In the genomic region with DNA sequence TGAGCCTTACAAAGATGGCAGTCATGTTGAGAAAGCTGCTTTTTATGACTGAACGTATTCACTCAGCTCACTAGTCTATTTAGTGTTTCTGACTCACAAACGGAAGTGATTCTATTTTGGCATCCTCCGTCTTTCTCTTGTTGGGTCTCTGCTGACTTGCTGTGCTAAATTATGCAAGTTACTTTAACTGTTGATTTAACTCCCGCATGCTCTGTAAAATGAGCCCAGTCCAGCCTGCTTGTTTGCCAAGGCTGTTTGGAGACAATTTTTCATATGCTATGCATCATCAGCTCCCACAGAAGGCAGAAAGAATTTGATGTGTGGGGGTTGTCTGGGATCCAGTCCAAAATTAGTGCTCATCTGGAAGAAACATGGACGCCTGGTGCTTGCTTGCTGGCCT, we compare ENCODE assay signal across 8 mouse cellular contexts. TPM values are rescaled to one million over a fixed set of nuclear protein-coding genes. Genes with fewer than 3 reads are reported as not detected.
DNase-seq lines count a peak whose midpoint lies in the region; ATAC-seq and TF ChIP-seq lines count a peak whose summit lies in the region.

No protein-coding gene starts in this region.

- no peaks in the 10 kb centered on the region for H3K9me3 ChIP-seq in midbrain, embryonic 14.5 days (ENCODE audit: control insufficient read depth, low read length)
- no peaks in the 10 kb centered on the region for H3K9me3 ChIP-seq in midbrain, embryonic 15.5 days
- no peaks in the 10 kb centered on the region for H3K9me3 ChIP-seq in heart, embryonic 15.5 days (replicated peaks)
- H3K9me3 ChIP-seq in neural tube, embryonic 15.5 days (replicated peaks), result no peaks in the 10 kb centered on the region

- no peaks in the 10 kb centered on the region for H3K36me3 ChIP-seq in midbrain, embryonic 14.5 days (ENCODE audit: control insufficient read depth, insufficient read depth, low read length)
- H3K36me3 ChIP-seq in midbrain, embryonic 15.5 days (replicated peaks), result no peaks in the 10 kb centered on the region
- H3K36me3 ChIP-seq in heart, embryonic 15.5 days, result no peaks in the 10 kb centered on the region
- no peaks in the 10 kb centered on the region for H3K36me3 ChIP-seq in neural tube, embryonic 15.5 days

- no peak overlapping the region for H3K9ac ChIP-seq in midbrain, embryonic 14.5 days (replicated peaks; ENCODE audit: low read length)
- no peak overlapping the region for H3K9ac ChIP-seq in midbrain, embryonic 15.5 days
- no peak overlapping the region for H3K9ac ChIP-seq in heart, embryonic 15.5 days
- no peak overlapping the region for H3K9ac ChIP-seq in neural tube, embryonic 15.5 days (replicated peaks)

- peaks cover 14% of the 10 kb centered on the region for H3K4me1 ChIP-seq in midbrain, embryonic 14.5 days (ENCODE audit: control insufficient read depth, insufficient read depth, low read length)
- peaks cover 9% of the 10 kb centered on the region; the same call in 1 of the 2 replicates for H3K4me1 ChIP-seq in midbrain, embryonic 15.5 days
- H3K4me1 ChIP-seq in bone marrow macrophage, adult 2 months (ENCODE audit: control insufficient read depth, insufficient read depth, low read length), result peaks cover 33% of the 10 kb centered on the region
- H3K4me1 ChIP-seq in heart, embryonic 15.5 days (replicated peaks), result peaks cover 26% of the 10 kb centered on the region
- H3K4me1 ChIP-seq in neural tube, embryonic 15.5 days, result peaks cover 16% of the 10 kb centered on the region

- H3K27me3 ChIP-seq in midbrain, embryonic 14.5 days (ENCODE audit: control insufficient read depth, insufficient read depth, low read length), result no peaks in the 10 kb centered on the region
- 0 out of 2 replicates have a peak, but pooled peaks cover 4% of the 10 kb centered on the region for H3K27me3 ChIP-seq in midbrain, embryonic 15.5 days (replicated peaks)
- H3K27me3 ChIP-seq in heart, embryonic 15.5 days, result peaks cover 7% of the 10 kb centered on the region; the same call in 1 of the 2 replicates
- H3K27me3 ChIP-seq in neural tube, embryonic 15.5 days (replicated peaks), result no peaks in the 10 kb centered on the region

- no peak for TF ChIP-seq CTCF in bone marrow macrophage, adult 2 months (IDR thresholded peaks at IDR 0.05; ENCODE audit: low read depth, low read length)

- ATAC-seq in midbrain, embryonic 14.5 days (ENCODE audit: low FRiP score, low TSS enrichment), result no peak
- ATAC-seq in midbrain, embryonic 15.5 days (replicated peaks), result no peak
- no peak for ATAC-seq in heart, embryonic 15.5 days (replicated peaks; ENCODE audit: insufficient number of reproducible peaks, insufficient read depth, low FRiP score, low read depth)
- ATAC-seq in neural tube, embryonic 15.5 days (ENCODE audit: low FRiP score), result no peak

- no peak overlapping the region for H3K4me2 ChIP-seq in midbrain, embryonic 14.5 days (ENCODE audit: low read length)
- H3K4me2 ChIP-seq in midbrain, embryonic 15.5 days, result no peak overlapping the region
- no peak overlapping the region for H3K4me2 ChIP-seq in heart, embryonic 15.5 days
- no peak overlapping the region for H3K4me2 ChIP-seq in neural tube, embryonic 15.5 days

- 66% methylated on average over 5 of the region's 5 CpGs for WGBS in midbrain, embryonic 14.5 days
- 52% methylated on average over 5 of the region's 5 CpGs for WGBS in midbrain, embryonic 15.5 days
- 30% methylated on average over 5 of the region's 5 CpGs for WGBS in heart, embryonic 15.5 days
- WGBS in neural tube, embryonic 15.5 days, result 37% methylated on average over 5 of the region's 5 CpGs

- peak; percentile 44 for DNase-seq in midbrain, embryonic 14.5 days
- DNase-seq in layer of hippocampus, postnatal 10 days (ENCODE audit: low spot score in 2 of 2), result peak; percentile 10 to 35
- peak; percentile 16 for DNase-seq in ovary, postnatal 36 days (ENCODE audit: low spot score)
- DNase-seq in thymus, postnatal 14 days, result no peak

- no peak overlapping the region for H3K27ac ChIP-seq in midbrain, embryonic 14.5 days (replicated peaks; ENCODE audit: low read depth, low read length)
- H3K27ac ChIP-seq in midbrain, embryonic 15.5 days, result no peak overlapping the region; the same call in 1 of the 2 replicates
- peak overlapping the region; percentile 83 for H3K27ac ChIP-seq in bone marrow macrophage, adult 2 months (ENCODE audit: insufficient read depth, low read depth, low read length)
- peak overlapping the region; percentile 67 for H3K27ac ChIP-seq in heart, embryonic 15.5 days
- no peak overlapping the region; the same call in 1 of the 2 replicates for H3K27ac ChIP-seq in neural tube, embryonic 15.5 days (replicated peaks)

- H3K4me3 ChIP-seq in midbrain, embryonic 14.5 days (replicated peaks; ENCODE audit: low read depth, low read length), result no peak overlapping the region
- H3K4me3 ChIP-seq in midbrain, embryonic 15.5 days, result no peak overlapping the region
- no peak overlapping the region for H3K4me3 ChIP-seq in bone marrow macrophage, adult 2 months (ENCODE audit: insufficient read depth, low read length)
- H3K4me3 ChIP-seq in heart, embryonic 15.5 days, result no peak overlapping the region
- H3K4me3 ChIP-seq in neural tube, embryonic 15.5 days (replicated peaks), result no peak overlapping the region

- no peak for TF ChIP-seq POLR2A in bone marrow macrophage, adult 2 months (IDR thresholded peaks at IDR 0.05; ENCODE audit: borderline replicate concordance, low read depth, low read length)

RNA-seq across cellular contexts. Expression of a gene that starts 1.3 kb away (rescaled TPM):
- 1.8 and 3.4 TPM in 2 replicates for polyA plus RNA-seq in midbrain, embryonic 14.5 days (2014; fragmentation: Nextera tagmentation; extraction: Ambion mirVana)
- 2.2 and 2.6 TPM in 2 replicates for polyA plus RNA-seq in midbrain, embryonic 15.5 days (2015; fragmentation: Nextera tagmentation; extraction: Ambion mirVana)
- 0.49 and 0.63 TPM in 2 replicates for polyA plus RNA-seq in bone marrow macrophage, adult 2 months (2012; ENCODE audit: insufficient read depth, insufficient read length, missing spikeins)
- polyA plus RNA-seq in heart, embryonic 15.5 days (2015; fragmentation: Nextera tagmentation; extraction: Ambion mirVana), result 1.8 and 2.8 TPM in 2 replicates
- total RNA-seq in layer of hippocampus, postnatal 10 days (2021), result 1 to 10 TPM; 4.4 to 5.2 TPM
- polyA plus RNA-seq in neural tube, embryonic 15.5 days (2015; fragmentation: Nextera tagmentation; extraction: Ambion mirVana), result 1.7 and 2.3 TPM in 2 replicates

RNA-seq across cellular contexts. Expression of a gene that starts 44.4 kb away (rescaled TPM):
- polyA plus RNA-seq in midbrain, embryonic 14.5 days (2014; fragmentation: Nextera tagmentation; extraction: Ambion mirVana), result 7.0 and 9.5 TPM in 2 replicates
- polyA plus RNA-seq in midbrain, embryonic 15.5 days (2015; fragmentation: Nextera tagmentation; extraction: Ambion mirVana), result 7.8 and 8.1 TPM in 2 replicates
- polyA plus RNA-seq in bone marrow macrophage, adult 2 months (2012; ENCODE audit: insufficient read depth, insufficient read length, missing spikeins), result 4.8 and 6.6 TPM in 2 replicates
- 4.1 and 5.5 TPM in 2 replicates for polyA plus RNA-seq in heart, embryonic 15.5 days (2015; fragmentation: Nextera tagmentation; extraction: Ambion mirVana)
- 10 to 100 TPM; 11.7 to 14.5 TPM for total RNA-seq in layer of hippocampus, postnatal 10 days (2021)
- polyA plus RNA-seq in neural tube, embryonic 15.5 days (2015; fragmentation: Nextera tagmentation; extraction: Ambion mirVana), result 5.2 and 7.0 TPM in 2 replicates

Comparison
In these comparisons a context has a peak if more than half of its experiments do, and no peak if none do; other contexts are left out.
1. H3K27ac ChIP-seq: peak in bone marrow macrophage, adult 2 months (single experiment) and heart, embryonic 15.5 days (single experiment); none in midbrain, embryonic 14.5 days (single experiment), midbrain, embryonic 15.5 days (single experiment) and neural tube, embryonic 15.5 days (single experiment).